Mouse (Mus musculus): ENCODE data around the gene Olfr1160.
"Not testable (repeated sequence)": the region's sequence is repeated elsewhere in the genome, so short reads cannot be mapped to it uniquely, and the experiment has no call there.

The Olfr1160 gene

DNA sequence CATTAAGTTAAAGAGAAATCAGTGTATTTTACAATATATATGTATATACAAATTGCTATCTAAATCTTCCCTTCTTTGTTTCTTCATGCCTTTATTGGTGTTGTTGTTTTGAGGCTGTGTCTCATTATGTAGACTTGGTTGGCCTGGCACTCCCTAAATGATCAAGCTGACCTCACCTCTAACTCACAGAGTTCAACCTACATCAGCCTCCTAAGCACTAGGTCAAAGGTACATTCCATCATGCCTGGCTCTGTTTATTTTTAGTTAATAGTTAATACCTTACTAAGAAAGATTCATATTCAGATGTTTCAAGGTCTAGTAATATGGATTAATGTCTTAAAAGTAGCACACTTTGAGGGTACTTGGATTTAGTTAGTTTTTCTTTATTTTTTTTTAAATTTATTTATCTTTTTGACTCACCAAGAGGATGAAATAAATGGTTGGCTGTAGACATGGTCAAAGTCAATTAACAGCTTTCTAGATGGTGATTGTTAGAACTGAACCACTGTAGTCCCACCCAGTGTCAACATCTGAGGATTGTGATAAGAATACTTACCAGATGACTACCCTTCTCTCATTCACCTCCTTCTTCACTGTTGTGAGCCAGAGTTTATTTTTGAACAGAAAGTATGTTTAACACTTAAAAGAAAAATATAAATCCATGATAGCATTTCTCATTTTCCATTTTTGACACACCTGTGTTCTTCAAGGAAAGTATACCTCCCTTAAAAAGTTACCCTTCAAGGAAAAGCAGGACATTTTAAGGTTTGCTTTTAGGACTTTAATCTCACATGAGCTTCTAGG, at the start of gene Olfr1160:
Gene Olfr1160, minus strand, starts transcription at position 754 of the 804 bp plus-strand sequence.
- DNase-seq (ENCODE audit: low read depth) = no peak

DNA sequence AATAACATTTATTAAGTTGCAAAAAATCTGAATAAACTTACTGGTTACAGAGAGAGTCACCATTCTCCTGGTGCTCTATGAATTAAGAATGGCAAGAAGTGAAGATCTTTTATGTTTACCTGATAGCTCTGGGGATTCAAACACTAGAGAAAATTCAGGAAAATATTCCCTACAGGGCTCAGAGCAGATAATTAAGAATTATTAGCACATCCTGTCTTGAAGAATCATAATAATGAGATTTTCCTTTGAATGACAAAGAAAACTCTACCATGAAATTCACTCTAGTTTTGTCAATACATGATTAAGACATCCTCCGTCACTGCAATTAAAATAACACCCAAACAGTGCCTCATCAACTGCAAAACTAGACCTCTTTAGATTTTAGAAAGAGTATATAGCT, 43.0 kb upstream of the Olfr1160 start, which contains the start of gene Olfr1162:
Gene Olfr1162, minus strand, starts transcription at position 101 of the 400 bp plus-strand sequence.
- no peak for DNase-seq (ENCODE audit: low read depth)

DNA sequence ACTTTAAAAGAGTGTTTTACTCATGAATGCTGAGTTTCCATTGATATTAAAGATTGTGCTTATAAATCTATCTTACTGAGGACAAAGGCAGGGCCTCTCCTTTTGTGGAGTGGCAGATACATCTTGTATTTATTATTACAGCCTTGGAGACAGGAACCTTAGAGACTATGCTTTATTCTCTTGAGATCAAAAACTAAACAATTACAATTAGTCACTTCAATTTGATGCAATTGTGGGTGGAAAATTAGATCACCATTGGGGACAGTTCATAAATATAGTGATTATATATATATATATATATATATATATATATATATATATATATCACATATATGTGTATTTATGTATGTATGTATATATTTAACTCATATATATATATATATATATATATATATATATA, 29.5 kb upstream of the Olfr1160 start, which contains the start of gene Olfr73:
Gene Olfr73, minus strand, starts transcription at position 101 of the 400 bp plus-strand sequence.
- DNase-seq (ENCODE audit: low read depth) = no peak

DNA sequence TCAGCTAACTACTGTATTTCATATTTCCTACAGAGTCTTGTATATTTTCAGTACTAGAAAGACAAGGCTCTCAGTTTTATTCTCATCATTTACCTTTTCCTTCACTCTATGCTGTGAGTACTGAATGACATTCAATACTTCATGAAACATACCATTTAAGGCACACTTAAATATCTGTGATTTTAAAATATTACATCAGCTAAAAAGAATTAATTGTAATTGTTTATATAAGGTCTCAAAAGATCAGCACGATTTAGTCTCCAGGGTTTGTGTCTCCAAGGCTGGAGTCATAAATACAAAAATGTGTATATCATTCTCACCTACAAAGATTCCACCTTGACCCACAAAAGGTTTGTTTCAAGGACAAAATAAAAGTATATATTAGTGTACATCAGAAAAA, 14.4 kb upstream of the Olfr1160 start, which contains the start of gene Olfr1161:
Gene Olfr1161, plus strand, starts transcription at position 301 of the 400 bp plus-strand sequence.
- DNase-seq (ENCODE audit: low read depth) = not testable (repeated sequence)

DNA sequence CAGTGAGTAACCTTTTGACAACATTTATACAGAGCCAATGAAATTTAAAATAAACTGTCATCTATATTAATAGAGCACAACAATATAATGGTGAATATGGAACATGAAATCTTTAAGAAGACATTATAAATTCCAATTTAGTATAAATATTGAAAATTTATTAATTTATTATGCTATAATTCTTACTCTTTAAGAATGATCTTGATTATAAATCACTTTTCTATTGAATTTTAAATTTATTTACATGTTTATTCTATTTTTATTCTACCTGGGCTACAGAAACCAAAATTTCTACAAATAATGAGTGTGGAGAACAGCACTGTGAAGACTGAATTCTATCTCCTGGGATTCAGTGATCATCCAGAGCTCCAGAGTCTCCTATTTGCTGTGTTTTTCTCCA, 18.3 kb downstream of the Olfr1160 start, which contains the start of gene Olfr1158:
Gene Olfr1158, plus strand, starts transcription at position 301 of the 400 bp plus-strand sequence.
- DNase-seq (ENCODE audit: low read depth) = no peak

DNA sequence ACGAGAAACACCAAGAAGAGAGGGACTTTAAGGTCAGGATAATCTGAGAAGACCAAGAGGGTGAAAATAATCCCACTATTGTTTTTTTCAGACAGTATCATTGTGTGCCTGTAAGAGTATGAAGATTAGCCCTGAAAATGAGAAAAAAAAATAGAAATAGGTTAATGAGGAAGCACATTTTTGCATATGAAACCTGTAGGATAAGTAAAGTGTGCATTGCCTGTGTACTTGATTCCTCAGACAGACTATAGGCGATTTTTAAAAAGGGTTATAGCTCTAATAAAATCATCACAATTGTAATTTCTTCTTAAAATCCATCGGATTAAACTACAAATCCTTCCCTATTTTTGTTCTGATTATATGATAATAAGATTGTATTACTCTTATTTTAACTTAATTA, 33.5 kb downstream of the Olfr1160 start, which contains the start of gene Olfr74:
Gene Olfr74, minus strand, starts transcription at position 101 of the 400 bp plus-strand sequence.
- no peak for DNase-seq (ENCODE audit: low read depth)

DNA sequence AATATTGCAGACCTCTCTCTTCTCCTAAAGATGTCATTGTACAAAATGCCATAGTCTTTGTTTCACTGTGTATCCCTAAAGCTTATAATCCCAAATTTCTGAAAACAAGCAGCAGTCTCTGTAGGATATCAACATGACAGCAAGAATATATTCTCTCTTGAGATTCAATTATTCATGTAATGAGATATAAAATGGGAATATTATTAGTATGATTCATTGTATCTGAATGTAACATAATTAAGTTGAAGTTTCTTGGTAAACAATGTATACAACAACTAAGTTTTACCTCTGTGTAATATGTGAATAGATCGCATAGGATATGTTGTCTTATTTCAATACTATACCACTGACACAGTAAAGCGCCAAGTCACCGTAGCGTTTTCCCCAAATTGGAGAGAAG, 39.9 kb downstream of the Olfr1160 start, which contains the start of gene Olfr1157:
Gene Olfr1157, minus strand, starts transcription at position 101 of the 400 bp plus-strand sequence.
- no peak for DNase-seq (ENCODE audit: low read depth)

DNA sequence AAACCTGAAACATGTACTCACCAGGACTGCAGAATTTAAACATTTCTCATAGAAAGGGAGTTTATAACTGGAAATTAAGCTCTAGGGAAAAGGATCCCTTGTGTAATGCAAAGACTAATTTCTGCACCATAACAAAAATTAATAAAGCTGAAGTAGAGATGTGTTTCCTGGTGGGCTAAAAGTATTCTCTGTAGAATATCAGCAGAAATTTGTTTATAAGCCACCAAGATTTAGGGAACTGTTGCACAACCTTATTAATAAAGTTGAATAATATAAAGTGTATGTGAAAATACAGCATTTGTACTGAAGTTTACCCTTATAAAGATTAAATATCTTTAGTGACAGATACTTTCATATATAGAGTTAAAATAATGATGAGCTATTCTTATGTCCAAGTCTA, 55.1 kb downstream of the Olfr1160 start, which contains the start of gene Olfr1156:
Gene Olfr1156, minus strand, starts transcription at position 101 of the 400 bp plus-strand sequence.
- no peak for DNase-seq (ENCODE audit: low read depth)
